Mouse (Mus musculus): ENCODE data around the gene Pet117. TPM values are rescaled to one million over a fixed set of nuclear protein-coding genes. Genes with fewer than 3 reads are reported as not detected.
A peak's percentile ranks its signal among the peaks of the same experiment; 100 is the strongest.

Pet117 gene
- total RNA-seq, 2 experiments from 2014 or later: 5.1 to 8.4 TPM

DNA sequence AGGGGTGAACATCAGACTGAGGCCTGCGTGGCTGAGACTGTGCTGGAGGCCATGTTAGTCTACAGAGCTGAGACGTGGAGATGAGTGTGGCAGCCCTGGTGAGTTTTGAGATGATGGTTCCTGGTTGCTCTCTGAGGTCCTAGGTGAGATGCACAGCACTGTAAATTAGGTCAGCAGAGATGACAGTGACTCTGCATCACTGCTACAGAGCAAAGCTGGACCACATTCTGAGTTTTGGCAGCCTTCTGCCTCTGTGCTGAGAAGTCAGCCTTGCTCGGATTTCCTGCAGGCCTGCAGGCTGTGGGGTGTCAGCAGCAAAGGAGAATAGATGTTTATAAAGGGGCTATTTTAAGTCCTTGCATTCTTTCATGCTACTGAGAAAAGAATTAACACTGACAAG, 12.5 kb downstream of the Pet117 start:
- DNase-seq (ENCODE audit: low spot score in 2 of 2): no peak

DNA sequence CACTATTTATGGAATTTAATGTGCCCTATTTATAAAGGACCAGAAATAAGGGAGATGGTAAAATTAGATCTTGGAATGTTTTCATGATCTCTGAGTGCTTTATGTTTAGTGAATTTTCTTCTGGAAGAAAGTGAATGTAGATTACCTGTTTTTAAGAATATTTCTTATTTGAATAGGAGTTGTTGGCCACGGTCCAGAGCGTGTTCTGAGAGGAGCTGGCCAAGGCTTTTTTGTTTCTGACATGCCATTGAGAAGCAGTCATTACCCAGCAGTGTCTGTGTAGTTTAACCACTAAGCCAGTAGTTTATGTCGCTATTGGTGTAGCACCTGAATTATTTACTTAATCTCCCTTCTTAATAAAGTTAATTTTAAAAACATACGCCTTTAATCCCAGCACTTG, 12.9 kb downstream of the Pet117 start:
- no peak for DNase-seq (ENCODE audit: low spot score in 2 of 2)

DNA sequence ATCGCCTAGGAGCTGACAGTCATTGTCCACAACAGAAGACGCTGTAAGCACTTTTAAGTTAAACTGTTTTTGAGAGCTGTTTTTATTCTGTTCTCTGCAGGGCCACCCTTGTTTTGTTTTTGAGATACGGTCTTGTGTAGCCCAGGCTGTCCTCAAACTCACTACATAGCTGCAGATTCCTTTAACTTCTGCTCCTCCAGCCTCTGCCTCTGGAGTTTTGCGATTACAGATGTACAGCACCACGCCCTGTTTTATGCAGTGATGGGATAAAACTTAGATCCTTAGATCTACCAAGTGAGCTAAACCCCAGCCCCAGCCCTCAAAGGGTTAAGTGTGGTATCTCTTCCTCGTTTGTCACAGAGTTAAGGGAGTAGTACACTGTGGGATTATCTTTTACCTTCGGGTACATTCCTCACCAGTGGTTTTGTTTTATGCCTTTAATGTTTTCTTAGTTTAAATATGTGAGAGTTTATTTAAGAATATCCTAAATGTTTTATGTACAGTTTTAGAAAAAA, 13.9 kb downstream of the Pet117 start:
- no peak for DNase-seq (ENCODE audit: low spot score in 2 of 2)

DNA sequence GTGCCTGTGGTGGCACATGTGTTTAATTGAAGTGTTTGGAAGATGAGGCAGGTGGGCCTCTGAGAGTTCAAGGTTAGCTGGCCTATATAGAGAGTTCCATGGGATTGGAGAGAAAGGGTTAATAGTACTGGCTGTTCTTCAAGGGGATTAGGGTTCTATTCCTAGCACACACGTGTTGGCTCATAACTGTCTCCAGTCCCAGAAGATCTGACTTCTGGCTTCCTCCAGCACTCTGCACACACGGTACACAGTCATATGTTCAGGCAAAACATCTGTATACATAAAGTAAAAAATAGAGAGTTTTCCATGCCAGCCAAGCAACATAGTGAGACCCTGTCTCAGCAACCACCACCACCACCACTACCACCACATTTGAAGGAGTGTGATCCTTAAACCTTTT, 17.5 kb downstream of the Pet117 start:
- DNase-seq (ENCODE audit: low spot score in 2 of 2): no peak

DNA sequence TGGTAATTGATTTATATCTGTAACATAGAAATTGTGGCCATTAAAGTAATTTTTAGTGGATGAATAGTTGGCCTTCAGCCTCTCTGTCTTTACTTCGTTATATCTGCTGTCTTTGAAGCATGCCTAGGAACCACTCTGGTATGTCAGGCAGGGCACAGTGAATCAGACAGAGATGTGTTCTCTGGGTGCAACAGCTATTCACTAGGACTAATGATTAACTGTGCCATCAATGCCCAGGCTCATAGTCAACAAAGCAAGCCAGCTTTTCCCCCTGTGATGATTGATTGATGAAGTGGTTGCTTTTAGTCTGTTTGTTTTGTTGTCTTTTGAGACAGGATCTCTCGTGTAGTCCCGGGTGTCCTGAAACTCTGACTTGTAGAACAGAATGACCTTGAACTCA, 19.6 kb downstream of the Pet117 start:
- DNase-seq (ENCODE audit: low spot score in 2 of 2): no peak

DNA sequence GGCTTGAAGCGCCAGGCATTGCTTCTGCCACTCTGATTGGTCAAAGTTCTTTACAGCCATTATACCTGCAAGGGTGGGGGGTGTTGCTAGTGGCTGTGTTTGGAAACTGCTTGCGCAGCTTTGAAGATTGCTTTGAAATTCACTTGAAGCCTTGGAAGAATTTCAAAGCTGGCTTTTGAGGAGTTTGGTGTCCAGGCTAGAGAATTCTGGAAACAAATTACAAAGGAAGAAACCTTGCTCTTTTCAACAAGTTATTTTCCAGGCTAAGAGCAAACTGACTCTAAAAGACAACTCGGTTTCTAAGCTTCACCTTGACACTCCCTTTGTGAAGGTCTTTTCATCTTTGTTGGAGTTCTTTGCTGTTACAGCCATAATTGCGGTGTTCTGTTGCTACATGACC, 30.7 kb downstream of the Pet117 start:
- no peak for DNase-seq (ENCODE audit: low spot score in 2 of 2)

DNA sequence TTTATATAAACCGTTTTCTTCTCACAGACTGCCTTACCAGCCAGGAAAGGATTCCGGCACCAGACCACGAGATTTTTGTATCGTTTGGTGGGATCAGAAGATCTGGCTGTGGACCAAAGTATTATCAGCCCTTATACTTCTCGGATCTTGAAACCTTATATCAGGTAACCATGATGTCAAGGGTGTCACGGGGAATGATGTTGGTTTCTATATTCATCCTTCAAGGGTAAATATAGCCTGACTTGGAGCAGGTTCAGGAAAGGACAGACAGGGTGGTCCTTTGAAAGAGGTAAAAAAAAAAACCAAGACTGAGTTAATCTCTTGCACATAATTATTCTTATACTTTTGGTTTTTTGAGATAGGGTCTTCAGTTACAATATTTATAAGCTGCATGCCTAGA, 31.9 kb downstream of the Pet117 start:
- DNase-seq (ENCODE audit: low spot score in 2 of 2): no peak

DNA sequence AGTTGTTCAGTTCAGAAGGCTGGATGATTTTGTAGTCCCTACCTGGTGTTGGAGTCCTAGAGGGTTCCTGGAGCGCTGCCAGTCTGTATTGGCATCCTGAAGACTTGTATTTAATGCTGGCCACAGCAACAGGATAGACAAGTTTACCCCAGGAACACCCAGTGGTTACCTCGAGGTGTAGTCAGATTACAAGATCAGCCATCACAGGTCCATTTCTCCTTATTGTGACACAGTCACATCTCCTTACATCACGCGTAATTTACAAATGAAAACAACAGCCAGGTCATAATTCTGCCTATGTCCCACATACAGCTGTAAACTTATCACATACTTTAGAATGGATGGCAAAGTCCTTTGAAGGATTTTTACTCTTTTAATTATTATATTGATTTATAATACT, 40.2 kb downstream of the Pet117 start:
- DNase-seq (ENCODE audit: low spot score in 2 of 2): no peak

DNA sequence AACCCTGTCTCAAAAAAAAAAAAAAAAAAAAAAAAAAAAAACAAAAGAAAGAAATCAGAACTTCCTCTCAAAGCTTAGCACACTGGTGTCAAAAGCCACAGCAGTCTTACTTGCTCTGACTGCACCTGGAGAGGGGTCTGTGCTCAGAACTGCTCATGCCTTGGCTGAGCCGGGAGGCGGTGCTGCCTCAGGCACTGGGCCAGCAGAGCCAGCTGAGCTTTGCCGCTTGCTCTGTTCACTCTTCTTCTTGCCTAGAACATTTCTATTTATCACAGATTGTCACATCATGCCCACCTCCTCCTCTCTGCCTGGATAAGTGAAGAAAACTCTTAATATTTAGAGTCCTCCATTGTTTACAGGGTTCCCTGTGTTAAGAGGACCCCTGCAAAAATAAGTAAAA, 41.8 kb downstream of the Pet117 start:
- peak; percentile 42 to 62 for DNase-seq (ENCODE audit: low spot score in 2 of 2)

DNA sequence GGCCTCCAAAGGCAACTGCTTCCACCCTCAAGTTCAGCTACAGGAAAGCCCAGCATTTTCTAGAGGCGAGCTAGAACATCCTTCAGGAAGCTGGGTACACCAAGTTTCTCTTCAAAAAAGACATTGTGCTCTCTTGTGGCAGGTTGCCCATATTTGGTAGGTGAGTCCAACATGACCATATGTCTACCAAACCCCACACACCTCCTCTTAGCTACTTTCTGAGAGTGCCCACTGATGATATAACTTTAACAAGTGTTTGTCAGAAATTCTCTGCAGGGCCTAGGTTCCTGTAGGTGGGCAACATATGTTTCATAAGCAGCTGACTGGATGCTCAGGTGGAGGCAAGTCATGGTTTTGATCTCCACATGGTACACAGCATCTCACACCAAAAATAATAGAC, 45.9 kb downstream of the Pet117 start:
- DNase-seq (ENCODE audit: low spot score in 2 of 2): no peak

DNA sequence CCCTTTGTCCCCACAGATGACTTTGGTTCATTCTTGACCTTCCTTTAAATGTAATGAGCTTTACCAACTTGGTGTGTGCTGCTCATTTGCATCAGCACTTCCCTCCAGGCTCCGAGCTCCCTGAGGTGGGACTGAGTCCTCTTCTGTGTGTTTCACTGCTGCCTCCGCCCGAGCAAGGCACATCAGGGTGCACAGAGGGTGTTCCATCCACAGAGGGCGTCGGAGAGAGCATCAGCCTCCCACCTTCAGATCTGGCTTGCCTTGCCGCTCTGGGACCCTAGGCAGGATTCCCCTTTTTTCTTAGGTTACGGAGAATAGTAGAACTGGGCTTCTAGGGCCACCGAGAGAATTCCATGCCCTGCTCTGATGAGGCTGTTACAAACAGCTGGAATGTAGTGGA, 48.1 kb downstream of the Pet117 start:
- DNase-seq (ENCODE audit: low spot score in 2 of 2): no peak

DNA sequence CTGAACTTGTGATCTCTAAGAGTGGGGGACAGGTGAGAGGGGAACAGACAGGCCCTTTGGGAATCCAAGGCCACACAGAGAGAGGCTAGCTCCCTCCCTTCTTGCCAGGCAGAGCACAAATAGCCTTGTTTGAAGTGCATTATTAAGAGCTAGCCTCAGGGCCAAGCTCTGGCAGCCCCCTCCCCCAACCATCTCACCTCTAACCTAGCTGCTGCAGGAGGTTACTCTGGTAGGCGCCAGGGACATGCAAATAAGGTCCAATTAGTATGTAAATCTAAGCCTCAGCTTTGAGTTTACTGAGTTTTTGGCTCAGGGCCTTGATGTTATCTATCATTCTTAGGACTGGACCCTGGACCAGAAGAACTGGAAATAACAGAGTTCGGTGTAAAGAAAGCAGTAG, 49.3 kb downstream of the Pet117 start:
- DNase-seq (ENCODE audit: low spot score in 2 of 2): no peak

DNA sequence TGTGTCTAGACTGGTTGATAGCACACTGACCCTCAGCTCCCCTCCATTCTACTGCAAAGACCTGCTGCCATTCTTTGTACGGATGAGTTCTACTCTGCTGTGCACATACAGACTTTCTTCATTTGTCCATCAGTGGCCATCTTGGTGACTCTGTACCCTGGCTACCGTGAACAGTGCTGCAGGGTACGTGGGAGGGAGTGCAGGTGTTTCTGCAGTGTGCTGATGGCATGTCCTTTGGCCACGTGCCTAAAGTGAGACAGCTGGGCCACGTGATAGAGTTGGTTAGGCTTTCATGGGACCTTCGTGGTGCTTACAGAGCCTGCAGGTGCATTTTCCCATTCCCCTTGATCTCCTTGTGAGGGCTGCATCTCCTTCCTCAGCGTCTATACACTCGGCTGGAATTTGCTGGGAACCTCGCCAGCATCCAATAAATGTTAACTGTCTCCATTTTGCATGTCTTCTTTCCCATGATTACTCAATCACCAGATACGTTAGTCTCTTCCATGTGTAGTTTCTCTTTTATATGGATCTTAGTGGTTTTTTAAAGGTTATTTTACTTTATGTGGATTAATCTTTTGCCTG, 53.4 kb downstream of the Pet117 start:
- no peak for DNase-seq (ENCODE audit: low spot score in 2 of 2)

Other genes starting within 250 kb of the Pet117 start
- gene Mgme1, start 98.3 kb upstream of the Pet117 start, total RNA-seq (2021): 1 to 10 TPM; 3.4 to 4.4 TPM
- 10 to 100 TPM; 65.8 to 66.5 TPM for gene Snx5, start 98.1 kb upstream of the Pet117 start, total RNA-seq (2021)
- gene Ovol2, start 36.9 kb upstream of the Pet117 start, total RNA-seq (2021): under 1 TPM; 0.35 to 0.91 TPM
- 10 to 100 TPM; 26.6 to 27.6 TPM for gene Kat14, start within 50 bp of the Pet117 start, total RNA-seq (2021)
- gene Dzank1, start 158.4 kb downstream of the Pet117 start, total RNA-seq (2021): 100 to 1,000 TPM; 107 to 108 TPM
- 10 to 100 TPM; 24.5 to 24.6 TPM for gene Polr3f, start 158.7 kb downstream of the Pet117 start, total RNA-seq (2021)
- 10 to 100 TPM; 24.1 to 27.8 TPM for gene Rbbp9, start 181.9 kb downstream of the Pet117 start, total RNA-seq (2021)
- gene Sec23b, start 187.2 kb downstream of the Pet117 start, total RNA-seq (2021): 10 to 100 TPM; 49.5 to 51.0 TPM
- gene Smim26, start 225.1 kb downstream of the Pet117 start, total RNA-seq (2021): 10 to 100 TPM; 50.5 to 58.7 TPM
- 10 to 100 TPM; 54.8 to 55.5 TPM for gene Dtd1, start 230.9 kb downstream of the Pet117 start, total RNA-seq (2021)

Data from layer of hippocampus, postnatal 14 days (tissue).